In the genomic region with DNA sequence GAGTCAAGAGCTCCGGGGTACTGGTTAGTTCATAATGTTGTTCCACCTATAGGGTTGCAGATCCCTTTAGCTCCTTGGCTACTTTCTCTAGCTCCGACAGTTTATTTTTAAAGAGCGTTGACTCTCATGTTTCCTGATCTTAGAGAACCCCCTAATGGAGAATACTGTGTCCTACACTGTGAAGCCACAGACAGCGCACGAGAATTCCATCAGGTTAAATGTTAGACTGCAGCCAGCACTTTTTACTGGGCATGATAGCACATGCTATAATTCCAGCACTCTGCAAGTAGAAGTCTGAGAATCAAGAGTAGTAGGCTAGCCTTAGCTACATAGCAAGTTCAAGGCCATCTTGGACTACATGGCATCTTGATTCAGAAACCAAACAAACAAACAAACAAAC, we compare ENCODE assay signal across 8 mouse cellular contexts. TPM values are rescaled to one million over a fixed set of nuclear protein-coding genes. Genes with fewer than 3 reads are reported as not detected.
DNase-seq lines count a peak whose midpoint lies in the region; ATAC-seq and TF ChIP-seq lines count a peak whose summit lies in the region.

No protein-coding gene starts in this region.

- WGBS in heart, embryonic 12.5 days = 19% methylated on average over 5 of the region's 5 CpGs
- WGBS in embryonic facial prominence, embryonic 11.5 days = 38% methylated on average over 5 of the region's 5 CpGs
- WGBS in kidney, embryonic 16.5 days = 22% methylated on average over 5 of the region's 5 CpGs
- WGBS in midbrain, postnatal 0 days = 24% methylated on average over 5 of the region's 5 CpGs

- H3K4me3 ChIP-seq in heart, embryonic 12.5 days = no peak overlapping the region
- no peak overlapping the region for H3K4me3 ChIP-seq in E14TG2a.4 (replicated peaks; ENCODE audit: low read length)
- no peak overlapping the region for H3K4me3 ChIP-seq in embryonic facial prominence, embryonic 11.5 days (ENCODE audit: low read depth, low read length)
- H3K4me3 ChIP-seq in kidney, embryonic 16.5 days (ENCODE audit: low read length) = no peak overlapping the region
- no peak overlapping the region for H3K4me3 ChIP-seq in midbrain, postnatal 0 days (ENCODE audit: low read depth, low read length)

- ATAC-seq in heart, embryonic 12.5 days (ENCODE audit: insufficient number of reproducible peaks, low FRiP score) = peak; percentile 73; the same call in 1 of the 2 replicates
- peak; percentile 73; the same call in 1 of the 2 replicates for ATAC-seq in embryonic facial prominence, embryonic 11.5 days (replicated peaks; ENCODE audit: insufficient number of reproducible peaks, low FRiP score, low TSS enrichment, low read depth)
- ATAC-seq in kidney, embryonic 16.5 days (ENCODE audit: low FRiP score, low TSS enrichment) = peak; percentile 87
- ATAC-seq in midbrain, postnatal 0 days (ENCODE audit: low FRiP score) = peak; percentile 84

- TF ChIP-seq CTCF in E14TG2a.4 (conservative IDR thresholded peaks at IDR 0.05; ENCODE audit: low read length) = peak; percentile 27; the same call in 1 of the 2 replicates
- TF ChIP-seq CTCF in midbrain, postnatal 0 days (IDR thresholded peaks at IDR 0.05) = peak; percentile 87

- no peak overlapping the region for H3K9ac ChIP-seq in heart, embryonic 12.5 days
- no peak overlapping the region for H3K9ac ChIP-seq in embryonic facial prominence, embryonic 11.5 days (replicated peaks; ENCODE audit: low read length)
- H3K9ac ChIP-seq in kidney, embryonic 16.5 days (replicated peaks; ENCODE audit: low read length) = no peak overlapping the region
- no peak overlapping the region for H3K9ac ChIP-seq in midbrain, postnatal 0 days (replicated peaks; ENCODE audit: low read length, poor library complexity, severe bottlenecking)

- no peaks in the 10 kb centered on the region for H3K36me3 ChIP-seq in heart, embryonic 12.5 days
- no peaks in the 10 kb centered on the region for H3K36me3 ChIP-seq in E14TG2a.4 (ENCODE audit: insufficient read depth, low read length)
- H3K36me3 ChIP-seq in embryonic facial prominence, embryonic 11.5 days (replicated peaks; ENCODE audit: control insufficient read depth, insufficient read depth, low read depth, low read length) = no peaks in the 10 kb centered on the region
- no peaks in the 10 kb centered on the region for H3K36me3 ChIP-seq in kidney, embryonic 16.5 days (ENCODE audit: insufficient read depth, low read length)
- no peaks in the 10 kb centered on the region for H3K36me3 ChIP-seq in midbrain, postnatal 0 days (ENCODE audit: insufficient read depth, low read length)

- no peak overlapping the region for H3K27ac ChIP-seq in heart, embryonic 12.5 days (ENCODE audit: poor library complexity, severe bottlenecking)
- no peak overlapping the region for H3K27ac ChIP-seq in embryonic facial prominence, embryonic 11.5 days (replicated peaks; ENCODE audit: low read depth, low read length)
- no peak overlapping the region for H3K27ac ChIP-seq in kidney, embryonic 16.5 days (ENCODE audit: low read length)
- H3K27ac ChIP-seq in midbrain, postnatal 0 days (ENCODE audit: low read depth, low read length) = no peak overlapping the region

- no peak overlapping the region for H3K4me2 ChIP-seq in heart, embryonic 12.5 days
- H3K4me2 ChIP-seq in embryonic facial prominence, embryonic 11.5 days (ENCODE audit: low read depth, low read length) = no peak overlapping the region
- H3K4me2 ChIP-seq in kidney, embryonic 16.5 days (replicated peaks; ENCODE audit: low read depth, low read length) = no peak overlapping the region
- H3K4me2 ChIP-seq in midbrain, postnatal 0 days (ENCODE audit: low read depth, low read length, poor library complexity, severe bottlenecking) = no peak overlapping the region

- H3K4me1 ChIP-seq in heart, embryonic 12.5 days (replicated peaks) = peaks cover 29% of the 10 kb centered on the region
- H3K4me1 ChIP-seq in E14TG2a.4 (replicated peaks; ENCODE audit: low read depth, low read length) = no peaks in the 10 kb centered on the region
- H3K4me1 ChIP-seq in embryonic facial prominence, embryonic 11.5 days (ENCODE audit: control insufficient read depth, insufficient read depth, low read length) = no peaks in the 10 kb centered on the region
- H3K4me1 ChIP-seq in kidney, embryonic 16.5 days (ENCODE audit: insufficient read depth, low read length) = peaks cover 8% of the 10 kb centered on the region; the same call in 1 of the 2 replicates
- peaks cover 6% of the 10 kb centered on the region; the same call in 1 of the 2 replicates for H3K4me1 ChIP-seq in midbrain, postnatal 0 days (ENCODE audit: insufficient read depth, low read length)

- DNase-seq in heart, adult 11 months = no peak
- DNase-seq in embryonic facial prominence, embryonic 11.5 days (ENCODE audit: low spot score) = peak; percentile 70
- DNase-seq in midbrain, postnatal 0 days (ENCODE audit: low spot score) = peak; percentile 87
- DNase-seq in right cerebral cortex, postnatal 4 days = no peak
- DNase-seq in thymus, adult 18-20 months = no peak

- no peaks in the 10 kb centered on the region for H3K9me3 ChIP-seq in heart, embryonic 12.5 days (replicated peaks)
- no peaks in the 10 kb centered on the region for H3K9me3 ChIP-seq in E14TG2a.4 (ENCODE audit: low read length)
- H3K9me3 ChIP-seq in embryonic facial prominence, embryonic 11.5 days (replicated peaks; ENCODE audit: control insufficient read depth, low read length) = no peaks in the 10 kb centered on the region
- H3K9me3 ChIP-seq in kidney, embryonic 16.5 days (ENCODE audit: low read length) = no peaks in the 10 kb centered on the region
- H3K9me3 ChIP-seq in midbrain, postnatal 0 days (ENCODE audit: low read length) = no peaks in the 10 kb centered on the region

- no peaks in the 10 kb centered on the region for H3K27me3 ChIP-seq in heart, embryonic 12.5 days (replicated peaks)
- no peaks in the 10 kb centered on the region for H3K27me3 ChIP-seq in E14TG2a.4 (ENCODE audit: insufficient read depth, low read length)
- H3K27me3 ChIP-seq in embryonic facial prominence, embryonic 11.5 days (ENCODE audit: control insufficient read depth, insufficient read depth, low read length) = no peaks in the 10 kb centered on the region
- H3K27me3 ChIP-seq in kidney, embryonic 16.5 days (ENCODE audit: insufficient read depth, low read length) = no peaks in the 10 kb centered on the region
- no peaks in the 10 kb centered on the region for H3K27me3 ChIP-seq in midbrain, postnatal 0 days (ENCODE audit: insufficient read depth, low read length)

RNA-seq across cellular contexts. Expression of gene Zfp622, which starts 24.8 kb away (rescaled TPM):
- 24.2 and 25.4 TPM in 2 replicates for polyA plus RNA-seq in heart, embryonic 12.5 days (2016; fragmentation: Nextera tagmentation; extraction: Ambion mirVana)
- polyA plus RNA-seq in embryonic facial prominence, embryonic 11.5 days (2014; fragmentation: Nextera tagmentation; extraction: Ambion mirVana) = 30.9 and 31.0 TPM in 2 replicates
- polyA plus RNA-seq in kidney, embryonic 16.5 days (2015; fragmentation: Nextera tagmentation; extraction: Ambion mirVana) = 27.6 and 28.1 TPM in 2 replicates
- 35.6 and 37.2 TPM in 2 replicates for total RNA-seq in midbrain, postnatal 0 days (2014; rRNA removed)
- polyA plus RNA-seq in midbrain, postnatal 0 days (2015; fragmentation: Nextera tagmentation; extraction: Ambion mirVana) = 28.6 and 33.9 TPM in 2 replicates

Comparison
In these comparisons a context has a peak if more than half of its experiments do, and no peak if none do; other contexts are left out.
1. DNase-seq: peak in embryonic facial prominence, embryonic 11.5 days (single experiment) and midbrain, postnatal 0 days (single experiment); none in heart, adult 11 months (single experiment), right cerebral cortex, postnatal 4 days (single experiment) and thymus, adult 18-20 months (0 of 2).
2. Peak in every context shown above with its lines, with median percentiles within 50 percentile points of each other: ATAC-seq.